Mouse (Mus musculus): ENCODE data around the gene Zfp36. TPM values are rescaled to one million over a fixed set of nuclear protein-coding genes. Genes with fewer than 3 reads are reported as not detected.
"Not testable (repeated sequence)": the region's sequence is repeated elsewhere in the genome, so short reads cannot be mapped to it uniquely, and the experiment has no call there.

The Zfp36 gene
- polyA plus RNA-seq, 1 experiment from 2014 or later = 6.1 TPM

GRCm38 (mm10) chr7:28387384-28387783 lies 7.3 kb upstream of the Zfp36 start:
- WGBS = 89% methylated on average over 7 of the region's 7 CpGs
- not testable (repeated sequence) for H3K4me3 ChIP-seq (ENCODE audit: low read depth, low read length); H3K9ac ChIP-seq (ENCODE audit: low read length); H3K27me3 ChIP-seq (ENCODE audit: control insufficient read depth, insufficient read depth, low read length); H3K27ac ChIP-seq (replicated peaks; ENCODE audit: low read depth, low read length); H3K4me1 ChIP-seq (ENCODE audit: control insufficient read depth, insufficient read depth, low read length); H3K4me2 ChIP-seq (ENCODE audit: low read depth, severe bottlenecking); ATAC-seq (ENCODE audit: insufficient number of reproducible peaks, low FRiP score, low TSS enrichment, low read depth); H3K9me3 ChIP-seq (ENCODE audit: control insufficient read depth, low read length); DNase-seq (ENCODE audit: low spot score)
- H3K36me3 ChIP-seq (ENCODE audit: control insufficient read depth, insufficient read depth, low read length) = peaks cover 11% of the 10 kb centered on the region

GRCm38 (mm10) chr7:28386877-28387276 lies 6.8 kb upstream of the Zfp36 start:
- not testable (repeated sequence) for H3K27ac ChIP-seq (replicated peaks; ENCODE audit: low read depth, low read length); H3K9me3 ChIP-seq (ENCODE audit: control insufficient read depth, low read length); H3K27me3 ChIP-seq (ENCODE audit: control insufficient read depth, insufficient read depth, low read length); DNase-seq (ENCODE audit: low spot score); H3K9ac ChIP-seq (ENCODE audit: low read length); H3K4me3 ChIP-seq (ENCODE audit: low read depth, low read length); H3K4me2 ChIP-seq (ENCODE audit: low read depth, severe bottlenecking)
- ATAC-seq (ENCODE audit: insufficient number of reproducible peaks, low FRiP score, low TSS enrichment, low read depth) = peak; percentile 23; the same call in 1 of the 2 replicates
- 84% methylated on average over 6 of the region's 6 CpGs for WGBS
- H3K4me1 ChIP-seq (ENCODE audit: control insufficient read depth, insufficient read depth, low read length) = peaks cover 11% of the 10 kb centered on the region
- peaks cover 11% of the 10 kb centered on the region for H3K36me3 ChIP-seq (ENCODE audit: control insufficient read depth, insufficient read depth, low read length)

- 13% methylated on average over 4 of the region's 4 CpGs for WGBS
- H3K36me3 ChIP-seq (ENCODE audit: control insufficient read depth, insufficient read depth, low read length) = peaks cover 11% of the 10 kb centered on the region
These were observed 6.4 kb upstream of the Zfp36 start for GRCm38 (mm10) chr7:28386462-28386861.

GRCm38 (mm10) chr7:28386007-28386406 lies 6.0 kb upstream of the Zfp36 start:
- Histone ChIP-seq H3K4me3 (ENCODE audit: low read depth, low read length) (no peak overlapping the region), H3K4me2 (ENCODE audit: low read depth, severe bottlenecking) (no peak overlapping the region), H3K4me1 (ENCODE audit: control insufficient read depth, insufficient read depth, low read length) (peaks cover 20% of the 10 kb centered on the region), H3K27ac (replicated peaks; ENCODE audit: low read depth, low read length) (no peak overlapping the region), H3K36me3 (ENCODE audit: control insufficient read depth, insufficient read depth, low read length) (peaks cover 11% of the 10 kb centered on the region), H3K9ac (ENCODE audit: low read length) (no peak overlapping the region), H3K27me3 (ENCODE audit: control insufficient read depth, insufficient read depth, low read length) (no peaks in the 10 kb centered on the region), H3K9me3 (ENCODE audit: control insufficient read depth, low read length) (no peaks in the 10 kb centered on the region)
- ATAC-seq (ENCODE audit: insufficient number of reproducible peaks, low FRiP score, low TSS enrichment, low read depth) (no peak), DNase-seq (ENCODE audit: low spot score) (no peak)
- 84% methylated on average over 7 of the region's 7 CpGs for WGBS

More at GRCm38 (mm10) chr7:28386462-28386861, 6.4 kb upstream of the Zfp36 start:
- Histone ChIP-seq H3K27me3 (ENCODE audit: control insufficient read depth, insufficient read depth, low read length) (no peaks in the 10 kb centered on the region), H3K4me3 (ENCODE audit: low read depth, low read length) (no peak overlapping the region), H3K4me1 (ENCODE audit: control insufficient read depth, insufficient read depth, low read length) (peaks cover 16% of the 10 kb centered on the region), H3K27ac (replicated peaks; ENCODE audit: low read depth, low read length) (no peak overlapping the region), H3K4me2 (ENCODE audit: low read depth, severe bottlenecking) (no peak overlapping the region), H3K9me3 (ENCODE audit: control insufficient read depth, low read length) (no peaks in the 10 kb centered on the region), H3K9ac (ENCODE audit: low read length) (no peak overlapping the region)
- DNase-seq (ENCODE audit: low spot score) = peak; percentile 95
- peak; percentile 66 for ATAC-seq (ENCODE audit: insufficient number of reproducible peaks, low FRiP score, low TSS enrichment, low read depth)

GRCm38 (mm10) chr7:28385196-28385595 lies 5.1 kb upstream of the Zfp36 start:
- Histone ChIP-seq H3K4me3 (ENCODE audit: low read depth, low read length) (no peak overlapping the region), H3K9me3 (ENCODE audit: control insufficient read depth, low read length) (no peaks in the 10 kb centered on the region), H3K4me1 (ENCODE audit: control insufficient read depth, insufficient read depth, low read length) (peaks cover 26% of the 10 kb centered on the region), H3K27ac (replicated peaks; ENCODE audit: low read depth, low read length) (no peak overlapping the region), H3K27me3 (ENCODE audit: control insufficient read depth, insufficient read depth, low read length) (no peaks in the 10 kb centered on the region), H3K36me3 (ENCODE audit: control insufficient read depth, insufficient read depth, low read length) (peaks cover 11% of the 10 kb centered on the region), H3K9ac (ENCODE audit: low read length) (no peak overlapping the region), H3K4me2 (ENCODE audit: low read depth, severe bottlenecking) (no peak overlapping the region)
- ATAC-seq (ENCODE audit: insufficient number of reproducible peaks, low FRiP score, low TSS enrichment, low read depth) (no peak), DNase-seq (ENCODE audit: low spot score) (no peak)
- WGBS = 94% methylated on average over 9 of the region's 9 CpGs

GRCm38 (mm10) chr7:28384162-28384561 lies 4.1 kb upstream of the Zfp36 start:
- ATAC-seq (ENCODE audit: insufficient number of reproducible peaks, low FRiP score, low TSS enrichment, low read depth) = no peak
- H3K4me1 ChIP-seq (ENCODE audit: control insufficient read depth, insufficient read depth, low read length) = peaks cover 31% of the 10 kb centered on the region

GRCm38 (mm10) chr7:28383606-28384005 lies 3.6 kb upstream of the Zfp36 start:
- no peak overlapping the region for H3K9ac ChIP-seq (ENCODE audit: low read length)
- peaks cover 33% of the 10 kb centered on the region for H3K4me1 ChIP-seq (ENCODE audit: control insufficient read depth, insufficient read depth, low read length)
- H3K27ac ChIP-seq (replicated peaks; ENCODE audit: low read depth, low read length) = no peak overlapping the region

More at GRCm38 (mm10) chr7:28384162-28384561, 4.1 kb upstream of the Zfp36 start:
- Histone ChIP-seq H3K4me2 (ENCODE audit: low read depth, severe bottlenecking) (no peak overlapping the region), H3K4me3 (ENCODE audit: low read depth, low read length) (no peak overlapping the region), H3K27me3 (ENCODE audit: control insufficient read depth, insufficient read depth, low read length) (no peaks in the 10 kb centered on the region), H3K9me3 (ENCODE audit: control insufficient read depth, low read length) (no peaks in the 10 kb centered on the region), H3K9ac (ENCODE audit: low read length) (no peak overlapping the region), H3K36me3 (ENCODE audit: control insufficient read depth, insufficient read depth, low read length) (peaks cover 8% of the 10 kb centered on the region), H3K27ac (replicated peaks; ENCODE audit: low read depth, low read length) (no peak overlapping the region)
- no peak for DNase-seq (ENCODE audit: low spot score)
- 91% methylated on average over 6 of the region's 6 CpGs for WGBS

GRCm38 (mm10) chr7:28382981-28383396 lies 2.9 kb upstream of the Zfp36 start:
- Histone ChIP-seq H3K9ac (ENCODE audit: low read length) (no peak overlapping the region; the same call in 1 of the 2 replicates), H3K4me3 (ENCODE audit: low read depth, low read length) (no peak overlapping the region), H3K4me2 (ENCODE audit: low read depth, severe bottlenecking) (no peak overlapping the region; the same call in 1 of the 2 replicates), H3K36me3 (ENCODE audit: control insufficient read depth, insufficient read depth, low read length) (peaks cover 5% of the 10 kb centered on the region; the same call in 1 of the 2 replicates), H3K4me1 (ENCODE audit: control insufficient read depth, insufficient read depth, low read length) (peaks cover 39% of the 10 kb centered on the region), H3K27ac (replicated peaks; ENCODE audit: low read depth, low read length) (peak overlapping the region; percentile 95), H3K9me3 (ENCODE audit: control insufficient read depth, low read length) (no peaks in the 10 kb centered on the region), H3K27me3 (ENCODE audit: control insufficient read depth, insufficient read depth, low read length) (no peaks in the 10 kb centered on the region)
- no peak for DNase-seq (ENCODE audit: low spot score)
- ATAC-seq (ENCODE audit: insufficient number of reproducible peaks, low FRiP score, low TSS enrichment, low read depth) = no peak
- 77% methylated on average over 11 of the region's 11 CpGs for WGBS

More at GRCm38 (mm10) chr7:28383606-28384005, 3.6 kb upstream of the Zfp36 start:
- peaks cover 5% of the 10 kb centered on the region; the same call in 1 of the 2 replicates for H3K36me3 ChIP-seq (ENCODE audit: control insufficient read depth, insufficient read depth, low read length)
- H3K4me2 ChIP-seq (ENCODE audit: low read depth, severe bottlenecking) = no peak overlapping the region
- no peaks in the 10 kb centered on the region for H3K27me3 ChIP-seq (ENCODE audit: control insufficient read depth, insufficient read depth, low read length)
- 95% methylated on average over 4 of the region's 4 CpGs for WGBS
- ATAC-seq (ENCODE audit: insufficient number of reproducible peaks, low FRiP score, low TSS enrichment, low read depth) (no peak), DNase-seq (ENCODE audit: low spot score) (no peak)
- no peak overlapping the region for H3K4me3 ChIP-seq (ENCODE audit: low read depth, low read length)
- H3K9me3 ChIP-seq (ENCODE audit: control insufficient read depth, low read length) = no peaks in the 10 kb centered on the region

All from limb, embryonic 11.5 days (tissue).